Mouse (Mus musculus): Measurements from ENCODE around the gene Kcnk12. TPM values are rescaled to one million over a fixed set of nuclear protein-coding genes. Genes with fewer than 3 reads are reported as not detected.

Gene Kcnk12
- polyA plus RNA-seq, 1 experiment from 2014 or later = not detected

- Histone ChIP-seq H3K4me3 (ENCODE audit: low read length) (no peak overlapping the region), H3K36me3 (ENCODE audit: insufficient read depth, low read length) (no peaks in the 10 kb centered on the region), H3K27me3 (ENCODE audit: insufficient read depth, low read length) (peaks cover 60% of the 10 kb centered on the region), H3K9me3 (ENCODE audit: low read length) (no peaks in the 10 kb centered on the region), H3K4me2 (replicated peaks; ENCODE audit: low read depth, low read length) (no peak overlapping the region), H3K27ac (ENCODE audit: low read length) (no peak overlapping the region), H3K9ac (replicated peaks; ENCODE audit: low read length) (no peak overlapping the region), H3K4me1 (ENCODE audit: insufficient read depth, low read length) (peaks cover 23% of the 10 kb centered on the region)
- WGBS = 61% methylated on average over 13 of the region's 13 CpGs
- ATAC-seq (ENCODE audit: low FRiP score, low TSS enrichment) = no peak
These were observed 1.6 kb upstream of the Kcnk12 start for GRCm38 (mm10) chr17:87799212-87799947.

GRCm38 (mm10) chr17:87798423-87798941, 688 bp upstream of the Kcnk12 start:
- peak overlapping the region; percentile 48 for H3K4me3 ChIP-seq (ENCODE audit: low read length)
- H3K36me3 ChIP-seq (ENCODE audit: insufficient read depth, low read length) = no peaks in the 10 kb centered on the region
- under 1% methylated on average over 39 of the region's 40 CpGs for WGBS
- H3K9ac ChIP-seq (replicated peaks; ENCODE audit: low read length) = no peak overlapping the region
- peaks cover 66% of the 10 kb centered on the region for H3K27me3 ChIP-seq (ENCODE audit: insufficient read depth, low read length)
- no peaks in the 10 kb centered on the region for H3K9me3 ChIP-seq (ENCODE audit: low read length)
- peak overlapping the region; percentile 78 for H3K4me2 ChIP-seq (replicated peaks; ENCODE audit: low read depth, low read length)
- no peak overlapping the region for H3K27ac ChIP-seq (ENCODE audit: low read length)
- peaks cover 23% of the 10 kb centered on the region for H3K4me1 ChIP-seq (ENCODE audit: insufficient read depth, low read length)
- ATAC-seq (ENCODE audit: low FRiP score, low TSS enrichment) = peak; percentile 88

- Histone ChIP-seq H3K36me3 (ENCODE audit: insufficient read depth, low read length) (no peaks in the 10 kb centered on the region), H3K9ac (replicated peaks; ENCODE audit: low read length) (peak overlapping the region; percentile 11; the same call in 1 of the 2 replicates), H3K27me3 (ENCODE audit: insufficient read depth, low read length) (peaks cover 72% of the 10 kb centered on the region), H3K9me3 (ENCODE audit: low read length) (no peaks in the 10 kb centered on the region), H3K4me1 (ENCODE audit: insufficient read depth, low read length) (peaks cover 23% of the 10 kb centered on the region), H3K4me2 (replicated peaks; ENCODE audit: low read depth, low read length) (peak overlapping the region; percentile 78), H3K27ac (ENCODE audit: low read length) (no peak overlapping the region), H3K4me3 (ENCODE audit: low read length) (peak overlapping the region; percentile 48)
- WGBS = under 1% methylated on average over 52 of the region's 72 CpGs
- no peak for ATAC-seq (ENCODE audit: low FRiP score, low TSS enrichment)
These were observed 845 bp downstream of the Kcnk12 start for GRCm38 (mm10) chr17:87796881-87797416.

- Histone ChIP-seq H3K9me3 (ENCODE audit: low read length) (no peaks in the 10 kb centered on the region), H3K9ac (replicated peaks; ENCODE audit: low read length) (no peak overlapping the region), H3K4me1 (ENCODE audit: insufficient read depth, low read length) (peaks cover 23% of the 10 kb centered on the region), H3K27me3 (ENCODE audit: insufficient read depth, low read length) (peaks cover 72% of the 10 kb centered on the region), H3K4me2 (replicated peaks; ENCODE audit: low read depth, low read length) (peak overlapping the region; percentile 78; the same call in 1 of the 2 replicates), H3K27ac (ENCODE audit: low read length) (no peak overlapping the region), H3K4me3 (ENCODE audit: low read length) (peak overlapping the region; percentile 48; the same call in 1 of the 2 replicates), H3K36me3 (ENCODE audit: insufficient read depth, low read length) (no peaks in the 10 kb centered on the region)
- 31% methylated on average over 12 of the region's 12 CpGs for WGBS
- ATAC-seq (ENCODE audit: low FRiP score, low TSS enrichment) = no peak
These were observed 1.7 kb downstream of the Kcnk12 start for GRCm38 (mm10) chr17:87795927-87796714.

GRCm38 (mm10) chr17:87794801-87795200, 3.0 kb downstream of the Kcnk12 start:
- ATAC-seq (ENCODE audit: low FRiP score, low TSS enrichment) = no peak
- H3K4me1 ChIP-seq (ENCODE audit: insufficient read depth, low read length) = peaks cover 23% of the 10 kb centered on the region
- H3K4me3 ChIP-seq (ENCODE audit: low read length) = no peak overlapping the region
- H3K9ac ChIP-seq (replicated peaks; ENCODE audit: low read length) = no peak overlapping the region
- no peak overlapping the region for H3K27ac ChIP-seq (ENCODE audit: low read length)
- H3K9me3 ChIP-seq (ENCODE audit: low read length) = no peaks in the 10 kb centered on the region
- 51% methylated on average over 5 of the region's 5 CpGs for WGBS
- H3K4me2 ChIP-seq (replicated peaks; ENCODE audit: low read depth, low read length) = no peak overlapping the region
- H3K27me3 ChIP-seq (ENCODE audit: insufficient read depth, low read length) = peaks cover 66% of the 10 kb centered on the region
- no peaks in the 10 kb centered on the region for H3K36me3 ChIP-seq (ENCODE audit: insufficient read depth, low read length)

GRCm38 (mm10) chr17:87793331-87793730, 4.5 kb downstream of the Kcnk12 start:
- Histone ChIP-seq H3K9ac (replicated peaks; ENCODE audit: low read length) (no peak overlapping the region), H3K36me3 (ENCODE audit: insufficient read depth, low read length) (no peaks in the 10 kb centered on the region), H3K27ac (ENCODE audit: low read length) (no peak overlapping the region), H3K4me1 (ENCODE audit: insufficient read depth, low read length) (peaks cover 18% of the 10 kb centered on the region), H3K27me3 (ENCODE audit: insufficient read depth, low read length) (peaks cover 51% of the 10 kb centered on the region), H3K4me2 (replicated peaks; ENCODE audit: low read depth, low read length) (no peak overlapping the region), H3K4me3 (ENCODE audit: low read length) (no peak overlapping the region), H3K9me3 (ENCODE audit: low read length) (no peaks in the 10 kb centered on the region)
- ATAC-seq (ENCODE audit: low FRiP score, low TSS enrichment) = no peak
- WGBS = 61% methylated on average over 5 of the region's 5 CpGs

- H3K27me3 ChIP-seq (ENCODE audit: insufficient read depth, low read length) = peaks cover 45% of the 10 kb centered on the region
- peaks cover 12% of the 10 kb centered on the region for H3K4me1 ChIP-seq (ENCODE audit: insufficient read depth, low read length)
- H3K27ac ChIP-seq (ENCODE audit: low read length) = no peak overlapping the region
- H3K4me2 ChIP-seq (replicated peaks; ENCODE audit: low read depth, low read length) = no peak overlapping the region
- no peak for ATAC-seq (ENCODE audit: low FRiP score, low TSS enrichment)
- no peaks in the 10 kb centered on the region for H3K36me3 ChIP-seq (ENCODE audit: insufficient read depth, low read length)
- H3K9ac ChIP-seq (replicated peaks; ENCODE audit: low read length) = no peak overlapping the region
- 66% methylated on average over 12 of the region's 12 CpGs for WGBS
- H3K4me3 ChIP-seq (ENCODE audit: low read length) = no peak overlapping the region
- H3K9me3 ChIP-seq (ENCODE audit: low read length) = no peaks in the 10 kb centered on the region
These were observed 5.0 kb downstream of the Kcnk12 start for GRCm38 (mm10) chr17:87792623-87793315.

- ATAC-seq (ENCODE audit: low FRiP score, low TSS enrichment) = peak; percentile 49
- Histone ChIP-seq H3K36me3 (ENCODE audit: insufficient read depth, low read length) (no peaks in the 10 kb centered on the region), H3K4me1 (ENCODE audit: insufficient read depth, low read length) (peaks cover under 1% of the 10 kb centered on the region), H3K9me3 (ENCODE audit: low read length) (no peaks in the 10 kb centered on the region), H3K4me3 (ENCODE audit: low read length) (no peak overlapping the region), H3K9ac (replicated peaks; ENCODE audit: low read length) (no peak overlapping the region), H3K27ac (ENCODE audit: low read length) (no peak overlapping the region), H3K27me3 (ENCODE audit: insufficient read depth, low read length) (peaks cover 34% of the 10 kb centered on the region), H3K4me2 (replicated peaks; ENCODE audit: low read depth, low read length) (no peak overlapping the region)
- 61% methylated on average over 7 of the region's 7 CpGs for WGBS
These were observed 6.2 kb downstream of the Kcnk12 start for GRCm38 (mm10) chr17:87791517-87792098.

- H3K27ac ChIP-seq (ENCODE audit: low read length) = no peak overlapping the region
- no peaks in the 10 kb centered on the region for H3K36me3 ChIP-seq (ENCODE audit: insufficient read depth, low read length)
- no peaks in the 10 kb centered on the region for H3K9me3 ChIP-seq (ENCODE audit: low read length)
- no peak overlapping the region for H3K9ac ChIP-seq (replicated peaks; ENCODE audit: low read length)
- no peaks in the 10 kb centered on the region for H3K4me1 ChIP-seq (ENCODE audit: insufficient read depth, low read length)
- H3K4me2 ChIP-seq (replicated peaks; ENCODE audit: low read depth, low read length) = no peak overlapping the region
- no peak for ATAC-seq (ENCODE audit: low FRiP score, low TSS enrichment)
- 92% methylated on average over 5 of the region's 5 CpGs for WGBS
- H3K27me3 ChIP-seq (ENCODE audit: insufficient read depth, low read length) = peaks cover 24% of the 10 kb centered on the region
- no peak overlapping the region for H3K4me3 ChIP-seq (ENCODE audit: low read length)
These were observed 7.1 kb downstream of the Kcnk12 start for GRCm38 (mm10) chr17:87790661-87791060.
